Mouse (Mus musculus): ENCODE measurements around the gene Slc5a10. TPM values are rescaled to one million over a fixed set of nuclear protein-coding genes. Genes with fewer than 3 reads are reported as not detected.

The Slc5a10 gene
- polyA plus RNA-seq, 1 experiment from 2014 or later: not detected

Other genes with a start within 250 kb of the Slc5a10 start
- gene Mfap4, start 235.4 kb downstream of the Slc5a10 start, polyA plus RNA-seq (2014; fragmentation: Nextera tagmentation; extraction: Ambion mirVana): 52.4 and 56.6 TPM in 2 replicates
- gene Mapk7, start 226.4 kb downstream of the Slc5a10 start, polyA plus RNA-seq (2014; fragmentation: Nextera tagmentation; extraction: Ambion mirVana): 57.9 and 61.6 TPM in 2 replicates
- 26.5 and 37.4 TPM in 2 replicates for gene B9d1, start 215.7 kb downstream of the Slc5a10 start, polyA plus RNA-seq (2014; fragmentation: Nextera tagmentation; extraction: Ambion mirVana)
- 65.6 and 80.9 TPM in 2 replicates for gene Epn2, start 141.1 kb downstream of the Slc5a10 start, polyA plus RNA-seq (2014; fragmentation: Nextera tagmentation; extraction: Ambion mirVana)
- 8.1 and 10.1 TPM in 2 replicates for gene Grap, start 67.6 kb downstream of the Slc5a10 start, polyA plus RNA-seq (2014; fragmentation: Nextera tagmentation; extraction: Ambion mirVana)
- 0.20 TPM in 2 replicates for gene Fam83g, start 36.7 kb downstream of the Slc5a10 start, polyA plus RNA-seq (2014; fragmentation: Nextera tagmentation; extraction: Ambion mirVana)
- 44.7 and 47.0 TPM in 2 replicates for gene Prpsap2, start 41.3 kb upstream of the Slc5a10 start, polyA plus RNA-seq (2014; fragmentation: Nextera tagmentation; extraction: Ambion mirVana)
- 56.9 and 63.7 TPM in 2 replicates for gene Ulk2, start 134.2 kb upstream of the Slc5a10 start, polyA plus RNA-seq (2014; fragmentation: Nextera tagmentation; extraction: Ambion mirVana)
- gene Akap10, start 209.4 kb upstream of the Slc5a10 start, polyA plus RNA-seq (2014; fragmentation: Nextera tagmentation; extraction: Ambion mirVana): 14.2 and 14.4 TPM in 2 replicates
- gene Specc1, start 235.9 kb upstream of the Slc5a10 start, polyA plus RNA-seq (2014; fragmentation: Nextera tagmentation; extraction: Ambion mirVana): 11.5 TPM in 2 replicates